Mouse (Mus musculus): ENCODE measurements around the gene Gnas.

Gnas gene

DNA sequence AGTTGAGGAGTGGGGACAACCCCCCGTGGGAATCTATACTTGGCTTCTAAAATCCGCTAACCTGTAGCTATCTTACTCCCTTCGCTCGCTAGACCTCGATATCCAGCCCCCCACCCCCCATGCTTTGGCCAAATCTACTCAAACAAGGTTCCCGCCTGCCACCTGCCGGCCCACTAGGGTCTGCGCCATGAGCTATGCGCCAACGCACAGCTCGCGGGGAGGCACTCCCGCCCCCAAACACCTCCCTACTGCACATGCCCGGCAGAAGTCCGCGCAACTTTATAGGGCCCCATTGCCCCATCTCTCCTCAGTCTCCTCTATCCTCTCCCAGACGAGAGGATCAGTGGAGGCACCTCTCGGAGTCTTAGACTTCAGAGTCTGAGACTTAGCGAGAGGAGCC is at the start of gene Gnas:
Gnas (plus strand) TSS at position 310 of the 400 bp plus-strand sequence.
- peak; percentile 61 for DNase-seq (ENCODE audit: low spot score)

DNA sequence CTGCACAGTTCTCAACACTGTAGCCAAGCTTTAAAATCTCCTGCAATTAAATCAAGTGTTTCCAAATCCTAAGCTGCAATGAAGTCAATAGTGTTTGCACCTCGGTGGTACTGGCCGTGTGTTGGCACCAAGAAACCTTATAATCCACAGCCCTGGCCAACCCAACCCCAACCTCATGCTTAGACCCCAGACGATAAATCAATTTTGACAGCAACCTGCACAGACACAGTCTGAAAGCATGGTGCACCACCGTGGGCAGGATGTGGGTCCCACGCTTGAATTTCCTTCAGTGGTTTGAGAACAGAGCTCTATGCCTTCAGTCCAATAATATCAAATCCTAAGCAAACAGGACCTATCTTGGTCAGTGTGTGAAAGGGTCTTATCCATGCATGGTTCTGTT is 41.7 kb upstream of the Gnas start:
- DNase-seq (ENCODE audit: low spot score) = no peak

DNA sequence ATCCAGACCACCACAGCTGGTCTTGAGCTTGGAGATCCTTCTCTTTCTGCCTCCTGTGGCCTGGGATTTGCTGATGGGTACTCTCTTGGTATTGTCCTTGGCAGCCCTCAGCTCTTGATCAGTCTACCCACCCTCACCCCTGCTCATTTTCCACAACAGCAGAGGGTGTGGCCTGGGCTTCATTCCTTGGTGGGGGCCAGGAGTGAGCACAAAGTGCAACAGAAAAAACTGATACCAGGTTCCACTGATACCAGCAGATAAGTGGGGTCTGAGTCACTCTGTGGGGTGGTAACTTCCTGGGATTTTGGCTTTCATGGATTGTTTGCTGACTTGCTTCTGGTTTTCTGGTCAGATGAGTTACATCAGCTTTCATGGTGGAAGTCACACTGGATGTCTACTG is 32.2 kb upstream of the Gnas start:
- no peak for DNase-seq (ENCODE audit: low spot score)

DNA sequence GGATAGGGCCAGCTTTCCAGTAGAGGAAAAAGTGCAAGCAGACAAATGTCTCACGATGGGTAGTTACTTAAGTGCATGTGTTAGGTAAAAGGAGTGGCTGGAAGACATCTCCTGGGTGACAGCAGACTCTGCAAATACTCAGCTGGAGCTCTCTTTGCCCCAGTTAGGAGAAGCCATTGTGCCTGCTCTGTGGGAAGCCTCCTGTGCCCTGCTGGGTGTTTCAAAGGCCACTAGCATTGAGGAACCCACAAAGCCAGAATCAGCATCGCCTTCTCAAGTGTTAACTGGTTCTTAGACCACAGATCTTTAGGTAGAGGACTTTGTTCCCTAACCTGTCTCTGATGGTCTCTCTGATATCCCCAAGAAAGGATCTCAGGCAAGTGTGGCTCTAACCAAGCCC is 26.8 kb upstream of the Gnas start:
- no peak for DNase-seq (ENCODE audit: low spot score)

DNA sequence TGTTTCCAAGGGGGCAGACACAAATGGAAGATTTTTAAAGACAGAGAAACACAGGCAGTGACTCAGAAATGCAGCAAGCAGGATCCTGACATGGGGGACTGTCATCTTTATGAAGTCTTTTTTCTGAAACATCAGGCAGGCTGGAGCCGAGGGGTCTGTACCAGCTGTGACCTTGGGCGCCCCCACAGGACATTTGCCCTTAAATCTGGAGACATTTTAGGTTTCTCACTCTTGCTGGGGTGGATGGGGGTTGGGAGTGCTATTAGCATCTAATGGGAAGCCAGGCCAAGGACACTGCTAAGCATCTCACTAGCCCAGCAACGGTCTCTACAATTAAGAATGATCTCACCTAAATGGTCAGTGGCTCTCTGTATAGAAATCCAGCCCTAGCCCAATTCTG is 24.1 kb upstream of the Gnas start:
- peak; percentile 31 for DNase-seq (ENCODE audit: low spot score)

DNA sequence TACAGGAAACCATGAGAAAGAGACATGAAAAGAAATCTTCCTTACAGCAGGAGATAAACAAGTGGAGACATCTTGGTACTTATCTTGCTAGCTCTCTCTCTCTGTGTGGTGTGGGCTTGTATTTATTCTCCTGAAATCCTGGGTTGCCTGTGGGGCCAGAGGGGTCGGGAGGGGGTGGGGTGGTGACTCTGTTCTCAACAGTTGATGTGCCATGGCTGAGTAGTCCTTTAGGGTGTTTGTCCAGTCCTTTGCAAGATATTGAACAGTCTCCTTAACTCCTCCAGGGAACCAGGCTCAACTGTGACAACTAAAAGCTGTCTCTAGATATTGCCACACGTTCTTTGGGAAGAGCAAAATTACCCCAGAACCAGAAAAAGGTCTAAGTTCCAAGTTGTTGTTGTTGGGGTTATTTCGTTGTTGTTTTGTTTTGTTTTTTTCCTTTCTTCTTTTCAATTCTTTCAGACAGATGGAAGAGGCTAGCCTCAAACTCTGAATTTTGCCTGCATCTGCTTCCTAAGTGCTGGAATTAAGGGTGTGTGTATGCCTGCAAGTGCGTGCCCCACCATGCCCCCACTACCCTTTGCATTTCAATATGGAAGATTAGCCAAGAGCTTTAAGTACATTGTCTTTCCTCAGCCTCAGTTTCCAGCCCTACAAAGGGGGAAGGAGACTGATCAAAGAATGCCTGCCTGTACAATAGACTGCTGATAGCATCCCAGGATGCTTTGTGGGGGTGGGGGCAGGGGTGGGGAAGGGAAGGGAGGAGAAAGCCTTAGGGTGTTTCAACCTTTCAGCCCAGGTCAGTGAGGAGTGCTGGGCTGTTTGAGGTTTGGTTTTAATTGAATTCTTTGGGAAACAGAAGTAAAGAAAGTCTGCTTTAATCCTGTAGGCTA is 23.0 kb upstream of the Gnas start:
- DNase-seq (ENCODE audit: low spot score) = no peak

DNA sequence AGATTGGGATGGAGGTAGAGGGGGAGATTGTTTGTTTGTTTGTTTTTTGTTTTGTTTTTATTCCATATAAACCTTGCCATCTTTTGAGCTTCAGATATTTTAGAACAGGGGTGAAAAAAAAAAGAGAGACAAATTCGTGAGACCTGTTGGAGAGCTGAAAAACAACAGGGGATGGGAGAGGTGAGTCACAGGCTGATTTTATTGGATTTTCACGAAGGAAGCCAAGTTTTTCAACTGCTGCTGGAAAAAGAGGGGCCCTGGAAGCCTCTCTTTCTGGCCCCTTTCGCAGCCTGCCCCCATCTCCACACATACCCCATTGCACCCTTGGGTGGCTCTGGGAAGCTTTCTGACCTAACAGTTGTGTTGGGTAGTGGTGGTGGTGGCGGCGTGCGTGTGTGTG is 22.3 kb upstream of the Gnas start:
- DNase-seq (ENCODE audit: low spot score) = no peak

DNA sequence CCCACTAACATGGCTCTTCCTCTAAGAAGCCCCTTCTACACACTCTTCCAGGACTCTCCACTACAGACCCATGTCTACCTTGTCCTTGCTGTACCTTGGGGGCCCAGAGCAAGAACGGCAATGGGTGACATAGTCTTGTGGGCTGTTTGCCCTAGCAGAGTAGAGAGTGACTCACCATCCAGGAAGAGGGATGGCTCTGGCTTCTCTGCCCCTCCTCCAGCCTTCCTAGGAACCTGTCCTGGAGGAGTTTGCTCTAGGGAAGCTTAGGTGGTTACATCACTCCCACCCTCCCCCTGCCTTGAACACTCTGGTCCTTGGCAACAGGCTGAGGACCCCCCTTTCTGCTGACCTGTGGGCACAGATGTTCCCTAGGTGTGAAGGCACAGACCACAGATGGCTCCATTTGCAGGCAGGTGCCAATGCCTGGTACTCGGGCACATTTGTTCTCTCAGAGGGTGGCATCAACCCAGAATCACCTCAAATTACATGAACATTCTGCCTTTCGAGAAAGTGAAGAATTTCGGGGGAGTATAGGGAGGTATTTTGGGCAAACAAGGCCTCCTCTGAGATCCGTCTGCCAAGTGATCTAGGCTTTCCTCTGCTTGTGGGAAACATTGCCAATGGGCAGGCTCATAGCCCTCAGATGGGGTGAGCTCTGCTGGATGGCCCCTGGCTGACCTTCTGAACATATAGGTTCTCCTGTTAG is 20.9 kb upstream of the Gnas start:
- DNase-seq (ENCODE audit: low spot score) = no peak

DNA sequence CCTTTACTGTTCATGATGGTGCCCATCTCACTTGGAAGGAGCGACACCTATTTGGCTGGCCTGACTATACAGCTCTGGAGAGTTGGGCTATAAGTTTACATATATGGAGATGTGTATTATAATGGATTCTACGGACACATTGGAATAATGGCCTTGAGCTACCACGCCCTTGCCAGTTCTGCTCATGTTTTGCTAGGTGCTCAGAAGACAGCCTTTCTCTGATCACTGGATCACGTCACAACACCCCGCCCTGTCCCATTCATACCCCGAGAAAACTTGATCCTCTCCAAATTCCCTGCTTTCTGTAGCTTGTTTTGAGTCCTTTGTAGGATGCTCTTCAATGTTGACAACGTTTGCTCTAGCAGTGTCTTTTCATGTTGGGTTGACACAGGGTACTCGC is 19.9 kb upstream of the Gnas start:
- no peak for DNase-seq (ENCODE audit: low spot score)

DNA sequence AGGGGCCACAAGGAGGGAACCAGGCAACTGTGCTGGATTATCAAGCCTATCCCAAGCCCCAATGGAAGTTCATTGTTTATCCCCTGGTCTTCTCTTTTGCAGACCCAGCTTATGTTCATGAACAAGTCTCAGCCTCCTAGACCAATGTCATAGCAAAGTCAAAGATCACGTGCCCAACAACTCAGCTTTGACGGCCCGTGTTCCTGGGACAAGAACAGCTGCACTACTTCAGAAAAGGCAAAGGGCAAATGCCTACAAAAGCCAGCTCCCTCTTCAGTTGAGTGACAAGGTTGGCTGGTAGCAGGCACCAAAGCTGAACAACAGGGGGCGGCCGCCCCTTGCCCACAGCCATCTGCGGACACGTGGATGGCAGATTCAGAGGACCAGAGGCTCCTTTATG is 13.7 kb upstream of the Gnas start:
- DNase-seq (ENCODE audit: low spot score) = no peak

DNA sequence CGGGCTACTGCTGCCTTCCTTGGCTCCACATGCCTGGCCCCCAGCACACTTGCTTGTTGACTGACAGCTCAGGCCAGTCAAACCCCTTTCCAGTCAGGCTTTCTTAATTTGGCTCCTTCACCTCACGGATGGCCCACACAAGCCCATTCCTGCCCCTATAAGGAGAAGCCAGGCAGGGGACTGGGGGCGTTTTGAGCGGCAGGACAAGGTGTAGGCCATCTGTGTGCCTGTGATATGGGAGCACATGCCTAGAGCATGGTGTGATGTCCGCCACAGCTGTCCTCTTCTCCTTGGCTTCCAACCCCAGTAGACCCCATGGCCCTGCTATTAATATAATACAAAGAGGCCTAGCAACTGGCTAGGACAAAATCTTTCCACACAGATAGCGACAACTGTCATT is 12.7 kb upstream of the Gnas start:
- no peak for DNase-seq (ENCODE audit: low spot score)

DNA sequence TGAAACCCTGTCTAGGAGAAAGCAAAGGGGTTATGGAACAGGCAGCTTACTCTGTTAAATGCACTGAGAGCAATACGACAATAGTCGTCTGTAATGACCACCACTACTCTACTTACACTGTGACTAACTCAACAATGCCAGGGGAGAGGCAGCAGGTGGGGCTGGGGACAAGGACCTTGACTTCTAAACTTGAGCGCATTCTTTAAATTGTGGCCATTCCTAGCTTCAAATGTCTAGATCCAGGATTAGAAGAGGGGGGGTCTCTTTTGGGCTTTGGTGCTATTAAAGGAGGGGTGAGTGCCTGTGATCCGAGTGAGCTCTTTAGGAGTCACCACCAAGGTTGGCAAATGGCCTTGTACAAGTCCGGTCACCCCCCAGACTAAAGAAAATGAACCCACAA is 11.0 kb upstream of the Gnas start:
- no peak for DNase-seq (ENCODE audit: low spot score)

DNA sequence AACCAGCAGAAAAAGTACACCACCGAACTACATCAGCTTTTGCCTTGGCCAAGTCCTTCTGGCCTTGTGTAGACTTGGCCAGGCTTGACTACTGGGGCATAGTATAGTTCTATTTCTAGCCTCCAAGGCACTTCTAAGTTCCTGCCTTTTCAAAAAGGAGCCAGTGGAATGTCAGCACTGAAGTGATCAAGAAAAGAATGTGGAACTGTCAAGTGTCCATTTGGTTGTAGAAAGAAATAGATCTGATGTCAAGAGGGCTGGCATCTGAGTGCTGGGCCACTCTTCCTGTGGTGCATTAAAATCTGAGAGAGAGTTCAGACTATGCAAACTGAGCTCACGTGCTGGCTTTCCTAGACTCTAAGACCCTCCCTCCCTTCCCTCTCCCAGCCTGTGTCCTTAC is 10.2 kb upstream of the Gnas start:
- DNase-seq (ENCODE audit: low spot score) = no peak

DNA sequence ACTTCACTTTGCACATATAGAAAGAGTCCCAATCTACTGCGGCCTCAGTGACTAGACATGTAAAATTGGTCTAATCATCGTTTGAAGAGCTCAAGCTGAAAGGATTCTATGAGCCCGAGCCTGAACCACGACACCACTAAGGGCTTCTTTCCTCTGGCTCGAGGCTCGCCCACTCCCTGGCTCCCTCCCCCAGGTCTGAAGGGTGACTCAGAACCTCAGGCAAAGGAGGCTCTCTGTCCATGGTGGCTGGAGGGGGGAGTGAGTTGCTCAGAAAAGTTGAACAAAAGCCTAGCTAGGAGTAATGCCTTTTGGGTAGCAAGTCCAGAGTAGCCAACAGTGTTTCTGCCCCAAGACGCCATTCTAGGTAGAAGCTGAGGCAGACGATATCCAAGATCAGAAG is 4.3 kb upstream of the Gnas start:
- no peak for DNase-seq (ENCODE audit: low spot score)

DNA sequence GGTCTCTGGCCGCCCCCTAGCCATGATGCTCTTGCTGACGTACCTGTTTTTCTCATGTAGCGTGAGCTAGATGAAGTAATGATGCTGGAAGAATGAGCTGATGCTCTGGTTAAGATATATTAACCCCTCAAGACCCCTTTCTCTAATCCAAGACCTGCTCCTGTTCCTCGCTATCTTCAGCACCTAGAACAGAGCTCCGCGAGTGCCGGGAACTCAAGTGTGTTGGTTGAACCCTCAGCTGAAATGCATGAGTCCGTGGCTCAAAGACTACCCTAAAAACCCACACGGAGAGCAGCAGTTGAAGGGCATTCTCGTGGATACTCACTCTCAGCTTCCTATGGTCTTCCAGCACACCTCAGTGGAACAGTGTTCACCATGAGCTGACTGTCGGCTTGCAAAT is 779 bp upstream of the Gnas start:
- no peak for DNase-seq (ENCODE audit: low spot score)

DNA sequence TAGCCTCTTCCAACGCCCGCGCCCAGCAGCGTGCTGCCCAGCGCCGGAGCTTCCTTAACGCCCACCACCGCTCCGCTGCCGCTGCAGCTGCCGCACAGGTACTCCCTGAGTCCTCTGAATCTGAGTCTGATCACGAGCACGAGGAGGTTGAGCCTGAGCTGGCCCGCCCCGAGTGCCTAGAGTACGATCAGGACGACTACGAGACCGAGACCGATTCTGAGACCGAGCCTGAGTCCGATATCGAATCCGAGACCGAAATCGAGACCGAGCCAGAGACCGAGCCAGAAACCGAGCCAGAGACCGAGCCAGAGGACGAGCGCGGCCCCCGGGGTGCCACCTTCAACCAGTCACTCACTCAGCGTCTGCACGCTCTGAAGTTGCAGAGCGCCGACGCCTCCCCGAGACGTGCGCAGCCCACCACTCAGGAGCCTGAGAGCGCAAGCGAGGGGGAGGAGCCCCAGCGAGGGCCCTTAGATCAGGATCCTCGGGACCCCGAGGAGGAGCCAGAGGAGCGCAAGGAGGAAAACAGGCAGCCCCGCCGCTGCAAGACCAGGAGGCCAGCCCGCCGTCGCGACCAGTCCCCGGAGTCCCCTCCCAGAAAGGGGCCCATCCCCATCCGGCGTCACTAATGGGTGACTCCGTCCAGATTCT is 812 bp downstream of the Gnas start:
- DNase-seq (ENCODE audit: low spot score) = no peak

DNA sequence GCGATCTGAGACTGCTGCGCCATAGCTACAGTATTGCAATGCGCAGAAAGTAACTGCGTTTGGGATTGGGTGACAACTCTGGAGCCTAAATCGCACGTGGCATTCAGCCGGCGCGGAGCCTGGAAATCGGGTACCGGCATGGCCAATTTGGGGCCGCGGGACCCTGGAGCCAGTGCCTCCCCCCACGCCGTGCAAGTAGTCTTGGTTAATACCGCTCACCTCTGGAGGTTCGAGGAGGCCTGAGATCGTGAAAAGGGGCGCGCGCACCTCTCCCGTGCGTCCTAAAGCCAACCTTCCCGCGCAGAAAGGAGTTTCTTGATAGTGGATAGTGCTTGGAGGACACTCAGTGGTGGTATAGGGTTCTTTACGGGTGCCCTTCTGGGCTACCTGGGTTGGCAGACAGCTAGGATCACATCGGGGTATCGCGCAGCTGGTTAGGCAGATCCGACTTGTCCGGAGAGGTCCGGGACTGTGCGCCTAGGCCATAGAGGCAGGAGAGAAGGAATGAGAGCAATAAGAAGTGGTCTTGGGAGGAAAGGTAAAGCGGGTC is 1.9 kb downstream of the Gnas start:
- no peak for DNase-seq (ENCODE audit: low spot score)

DNA sequence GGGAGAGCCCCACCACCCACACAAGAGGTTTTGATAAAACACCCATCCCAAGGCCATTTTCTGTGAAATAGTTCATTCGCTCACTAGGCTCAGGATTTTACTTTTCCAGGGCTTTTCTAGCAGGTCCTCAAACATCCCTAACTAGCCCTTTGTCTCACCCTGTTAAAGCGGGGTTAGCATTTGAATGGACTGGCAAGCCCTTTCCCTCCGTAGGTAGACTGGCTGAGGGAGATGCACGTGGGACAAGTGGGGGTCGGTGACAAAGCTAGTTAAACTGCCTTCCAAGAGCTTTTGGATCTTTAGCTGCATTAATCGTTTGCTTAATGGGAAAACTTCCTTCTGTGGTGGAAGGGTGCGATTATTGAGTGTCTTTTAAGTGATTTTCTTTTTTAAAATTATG is 3.8 kb downstream of the Gnas start:
- DNase-seq (ENCODE audit: low spot score) = no peak

DNA sequence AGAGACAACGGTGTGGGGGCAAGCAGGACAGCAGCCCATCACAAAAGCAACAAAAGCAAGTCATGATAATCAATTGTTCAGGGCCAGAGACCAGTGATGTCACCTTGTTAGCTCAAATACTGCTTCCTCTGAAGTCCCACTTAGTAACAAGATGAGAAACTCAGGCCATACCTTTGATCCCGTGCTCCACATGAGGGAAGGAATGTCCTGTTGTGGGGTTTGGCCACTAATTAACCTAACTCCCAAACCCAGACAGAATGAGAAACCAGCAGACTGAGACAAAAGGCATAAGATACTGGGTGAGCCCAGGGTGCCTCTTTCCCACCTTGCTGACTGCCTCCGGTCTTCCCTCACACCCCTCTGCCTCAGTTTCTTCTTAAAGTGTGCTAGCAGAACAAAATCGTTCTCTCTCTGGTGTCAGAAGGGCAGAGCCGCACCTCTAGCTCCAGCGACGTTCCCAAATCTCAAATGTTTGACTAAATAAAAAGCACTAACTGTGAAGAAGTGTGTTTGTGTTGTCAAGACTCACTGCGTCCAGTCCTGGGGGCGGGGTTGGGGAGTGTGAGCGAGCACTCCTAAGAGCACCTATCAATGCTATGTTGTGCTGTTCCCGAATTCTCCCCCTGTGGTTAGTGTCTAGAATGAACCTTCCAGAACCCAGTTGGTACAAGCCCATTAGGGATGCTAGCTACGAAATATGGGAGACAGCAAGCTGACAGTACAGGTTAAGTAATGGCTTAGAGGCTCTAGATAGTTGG is 4.7 kb downstream of the Gnas start:
- no peak for DNase-seq (ENCODE audit: low spot score)

DNA sequence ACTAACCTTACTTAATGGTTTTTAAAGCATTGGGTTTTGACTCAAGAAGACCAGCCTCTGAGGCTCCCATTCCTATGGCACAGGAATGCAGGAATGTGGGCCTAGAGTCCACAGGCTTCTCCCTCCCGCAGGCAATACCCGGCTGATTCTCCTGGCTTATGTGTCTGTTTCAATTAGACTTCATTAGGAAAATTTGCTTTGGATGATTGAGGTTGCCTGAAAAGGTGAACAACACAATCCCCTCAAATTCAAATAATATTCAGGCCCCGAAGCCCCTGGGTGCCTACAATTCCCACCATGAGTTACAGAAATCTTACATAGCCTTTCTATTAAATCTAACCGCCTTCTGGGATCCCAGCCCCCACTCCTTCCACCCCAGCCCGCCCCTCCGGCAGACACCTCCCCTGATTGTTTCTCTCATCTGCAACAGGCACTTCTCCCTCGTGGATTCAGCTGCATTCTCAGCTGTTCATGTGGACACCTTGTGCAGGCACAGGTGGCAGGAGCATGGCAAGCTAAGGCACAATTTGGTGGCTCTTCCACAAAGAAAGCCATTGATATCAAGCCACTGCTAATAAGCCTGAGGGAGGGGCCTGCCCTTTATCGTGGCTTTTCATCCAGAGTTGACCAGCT is 7.0 kb downstream of the Gnas start:
- DNase-seq (ENCODE audit: low spot score) = no peak

DNA sequence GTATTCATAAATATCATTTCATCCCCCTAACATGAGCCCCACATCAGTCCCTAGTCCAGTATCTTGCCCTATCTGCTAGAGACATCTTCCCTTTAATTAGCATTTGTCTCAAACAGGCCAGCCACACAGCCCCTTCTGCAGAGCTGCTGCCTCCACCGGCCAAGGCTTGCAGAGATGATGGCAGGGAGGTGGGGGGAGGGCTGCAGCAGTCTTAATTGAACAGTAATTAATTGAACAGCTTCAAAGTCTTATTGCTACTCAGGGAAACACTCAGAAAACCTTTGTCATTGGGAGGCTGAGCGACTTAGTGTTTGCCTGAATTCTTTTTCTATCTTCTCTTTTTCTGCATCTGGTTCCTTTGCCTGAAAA is 7.5 kb downstream of the Gnas start:
- no peak for DNase-seq (ENCODE audit: low spot score)

DNA sequence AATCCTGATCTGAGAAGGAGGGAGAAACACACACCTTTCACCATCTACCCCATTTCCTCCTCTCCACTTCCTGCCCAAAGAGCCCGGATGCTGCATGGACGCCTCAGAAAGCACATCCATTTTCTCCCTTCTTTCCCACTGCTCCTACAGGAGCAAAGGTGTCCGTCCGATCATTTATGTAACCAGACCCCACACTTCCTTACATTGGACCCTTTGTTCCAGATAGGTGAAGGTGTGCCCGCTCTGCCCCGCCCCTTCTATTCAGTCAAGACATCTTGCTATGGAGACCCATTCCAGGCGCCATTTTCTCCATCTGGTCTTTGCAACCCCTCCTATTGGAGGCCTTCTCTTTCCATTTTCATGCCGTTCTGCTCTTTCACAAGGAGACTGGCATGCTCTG is 10.3 kb downstream of the Gnas start:
- DNase-seq (ENCODE audit: low spot score) = peak; percentile 53
